Mouse (Mus musculus) forebrain, embryonic 16.5 days (tissue): ENCODE measurements at regions not wholly inside any gene's neighbourhood (a gene's known extent, or its start where the extent isn't known, plus 50 kb on each side); places are given as distances from the start of the nearest gene placed in this dataset.

ENCODE experiments used
- ATAC-seq: fragments of 200-750 bp; cut with Nextera tagmentation; 2 replicates; pipeline ENCODE4 v1.8.0; 2017; ENCODE audit warnings: mild to moderate bottlenecking, moderate library complexity
- H3K27ac ChIP-seq: fragments of 300-500 bp; sonication (generic); 2 replicates; pipeline ENCODE4 v1.5.1; 2014; ENCODE audit warnings: low read length, control low read depth
- H3K27me3 ChIP-seq: fragments of 300-500 bp; sonication (generic); replicated peaks from 2 replicates; pipeline ENCODE4 v1.6.1; 2014; ENCODE audit warnings: low read length; ENCODE audit not compliant: control insufficient read depth, insufficient read depth
- H3K36me3 ChIP-seq: fragments of 300-500 bp; sonication (generic); 2 replicates; pipeline ENCODE4 v1.6.1; 2014; ENCODE audit not compliant: control insufficient read depth, insufficient read depth
- H3K4me1 ChIP-seq: fragments of 300-500 bp; sonication (generic); replicated peaks from 2 replicates; pipeline ENCODE4 v1.6.1; 2014; ENCODE audit warnings: low read length; ENCODE audit not compliant: control insufficient read depth, insufficient read depth
- H3K4me2 ChIP-seq: fragments of 300-500 bp; sonication (generic); 2 replicates; pipeline ENCODE4 v1.6.1; 2014; ENCODE audit warnings: mild to moderate bottlenecking, low read length, control low read depth
- H3K4me3 ChIP-seq: fragments of 300-500 bp; sonication (generic); replicated peaks from 2 replicates; pipeline ENCODE4 v1.5.1; 2014; ENCODE audit warnings: mild to moderate bottlenecking, low read length, control low read depth
- H3K9ac ChIP-seq: fragments of 300-500 bp; sonication (generic); replicated peaks from 2 replicates; pipeline ENCODE4 v1.6.1; 2014; ENCODE audit warnings: low read depth, low read length, control low read depth
- H3K9me3 ChIP-seq: fragments of 300-500 bp; sonication (generic); 2 replicates; pipeline ENCODE4 v1.6.1; 2016; ENCODE audit warnings: low read length; ENCODE audit not compliant: control insufficient read depth
- WGBS: fragments of 180-500 bp; shearing (Covaris S2); extraction: QIAGEN DNeasy Blood & Tissue Kit; methylation state at CpG from one replicate; pipeline ENCODE4 v1.1.7; 2014; 5-methylcytosine and 5-hydroxymethylcytosine counted together

DNA sequence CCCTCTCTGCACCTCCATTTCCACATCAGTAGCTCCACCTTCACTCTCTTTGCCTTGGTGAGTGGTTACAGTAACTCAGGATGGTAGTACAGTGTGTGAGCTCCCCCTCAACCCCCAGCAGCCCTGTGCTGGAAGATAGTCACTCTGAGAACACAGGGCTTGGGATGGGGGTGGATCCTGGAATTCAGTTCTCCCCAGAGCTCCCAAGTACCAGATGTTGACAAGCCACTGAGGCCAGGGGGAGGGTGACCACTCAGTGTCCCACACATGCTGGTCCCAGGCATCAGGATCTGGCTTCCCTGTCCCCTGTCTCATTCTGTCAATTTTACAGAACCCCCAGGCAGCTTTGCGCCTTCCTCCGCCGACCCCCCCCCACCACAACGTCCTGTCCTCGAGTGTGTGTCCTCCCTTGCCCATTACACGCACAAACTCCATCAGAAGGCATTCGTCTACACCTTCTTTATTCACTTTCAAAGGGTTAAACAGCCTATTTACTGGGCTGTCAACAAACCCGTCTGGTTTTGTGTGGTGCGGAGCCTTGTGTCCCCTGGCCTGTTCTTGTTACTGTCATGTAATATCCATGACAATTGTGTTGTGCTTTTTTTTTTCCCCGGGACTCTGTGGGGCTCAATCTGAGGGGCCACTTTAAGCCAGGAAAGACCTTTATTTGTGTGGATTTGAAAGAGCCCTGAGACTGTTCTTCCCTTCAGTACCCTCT is 194.6 kb upstream of the Irx3 start:
- H3K9me3 ChIP-seq: no peaks in the 10 kb centered on the region
- WGBS: 5% methylated on average over 10 of the region's 10 CpGs
- H3K36me3 ChIP-seq: no peaks in the 10 kb centered on the region
- H3K27me3 ChIP-seq: peaks cover 17% of the 10 kb centered on the region
- ATAC-seq: peak; percentile 21; the same call in 1 of the 2 replicates
- peaks cover 38% of the 10 kb centered on the region for H3K4me1 ChIP-seq
- H3K4me2 ChIP-seq: peak overlapping the region; percentile 18; the same call in 1 of the 2 replicates
- no peak overlapping the region for H3K4me3 ChIP-seq
- no peak overlapping the region for H3K27ac ChIP-seq
- H3K9ac ChIP-seq: no peak overlapping the region

DNA sequence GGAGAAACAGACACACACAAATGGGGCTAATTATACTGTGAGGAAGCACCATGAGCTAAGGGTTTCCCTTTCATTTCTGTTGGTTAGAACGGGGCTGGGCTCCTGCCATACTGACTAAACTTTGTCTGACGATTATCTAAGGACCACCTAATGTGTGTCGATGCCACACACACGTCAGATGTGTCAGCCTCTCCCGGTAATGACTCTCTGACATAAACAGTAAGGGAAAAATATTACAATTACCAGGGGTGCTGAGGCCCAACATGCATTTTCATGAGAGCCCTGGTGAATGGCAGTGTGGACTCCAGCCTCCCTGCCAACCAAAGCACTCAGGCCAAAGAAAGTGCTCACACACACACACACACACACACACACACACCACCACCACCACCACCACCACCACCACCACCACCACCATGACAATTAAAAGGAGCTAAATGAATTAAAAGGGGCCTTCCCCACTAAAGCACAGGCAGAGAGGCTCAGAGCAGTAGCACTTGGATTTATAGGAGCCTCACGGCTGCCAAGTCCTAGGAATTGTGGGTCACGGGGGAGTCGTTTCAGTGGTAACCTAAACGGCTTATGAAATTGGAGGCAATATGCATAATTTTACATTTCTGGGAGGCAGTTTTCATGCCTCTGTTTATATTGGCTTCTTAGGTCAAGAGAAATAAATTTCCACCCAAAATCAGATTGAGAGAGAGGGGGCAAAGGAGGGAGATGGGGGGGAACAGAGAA is 193.7 kb upstream of the Irx3 start:
- Histone ChIP-seq H3K9ac (no peak overlapping the region), H3K4me2 (no peak overlapping the region), H3K9me3 (no peaks in the 10 kb centered on the region), H3K4me1 (peaks cover 44% of the 10 kb centered on the region), H3K36me3 (no peaks in the 10 kb centered on the region), H3K27ac (no peak overlapping the region), H3K27me3 (peaks cover 14% of the 10 kb centered on the region), H3K4me3 (no peak overlapping the region)
- no peak for ATAC-seq
- 14% methylated on average over 9 of the region's 9 CpGs for WGBS

DNA sequence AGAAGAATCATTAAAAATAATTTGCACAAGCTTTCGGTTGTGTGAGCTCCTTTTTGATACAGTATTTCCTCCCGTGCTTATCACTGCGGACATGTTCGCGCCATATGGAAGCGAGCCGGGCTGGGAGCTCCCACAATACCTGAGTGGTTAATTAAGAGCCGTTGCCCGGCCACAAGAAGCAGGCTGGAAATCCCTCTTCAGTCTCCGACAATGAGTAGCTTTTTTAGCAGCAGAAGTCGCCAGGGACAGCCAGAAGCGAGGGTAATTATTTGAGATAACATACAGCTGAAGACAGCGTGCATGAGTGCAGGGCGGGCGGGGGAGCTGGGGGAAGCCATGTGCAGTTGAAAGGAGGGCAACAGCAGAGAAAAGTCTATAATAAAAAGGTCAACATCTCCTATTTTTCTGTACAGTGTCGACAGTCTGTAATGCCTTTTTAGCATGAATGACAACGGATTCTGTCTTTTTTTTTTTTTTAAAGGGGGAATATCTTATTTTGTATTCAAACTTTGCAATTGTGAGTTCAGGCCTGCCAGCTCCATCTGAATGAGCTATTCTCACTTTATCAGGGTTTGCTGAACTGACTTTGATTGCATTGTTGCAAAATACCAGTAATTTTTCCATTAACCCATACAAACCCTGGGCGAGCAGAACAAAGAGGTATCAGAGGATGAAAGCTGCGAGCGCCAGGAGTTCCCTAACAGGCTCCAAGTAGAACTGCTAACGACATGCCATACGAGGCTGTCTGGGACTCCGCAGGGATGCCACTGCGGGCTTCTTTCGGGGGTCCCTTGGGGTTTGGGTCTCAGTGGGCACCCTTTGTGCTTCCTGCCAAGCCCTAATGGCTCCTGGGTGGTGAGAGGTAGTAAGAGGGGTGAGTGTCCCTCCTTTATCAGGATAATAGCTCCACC is 189.9 kb upstream of the Irx3 start:
- ATAC-seq: peak; percentile 58
- no peaks in the 10 kb centered on the region for H3K9me3 ChIP-seq
- no peak overlapping the region for H3K27ac ChIP-seq
- H3K27me3 ChIP-seq: peaks cover 14% of the 10 kb centered on the region
- no peaks in the 10 kb centered on the region for H3K36me3 ChIP-seq
- H3K4me2 ChIP-seq: peak overlapping the region; percentile 52
- H3K4me3 ChIP-seq: peak overlapping the region; percentile 26
- peaks cover 40% of the 10 kb centered on the region for H3K4me1 ChIP-seq
- 6% methylated on average over 25 of the region's 25 CpGs for WGBS
- H3K9ac ChIP-seq: 0 out of 2 replicates have a peak overlapping the region, but pooled peaks have one; percentile 24

DNA sequence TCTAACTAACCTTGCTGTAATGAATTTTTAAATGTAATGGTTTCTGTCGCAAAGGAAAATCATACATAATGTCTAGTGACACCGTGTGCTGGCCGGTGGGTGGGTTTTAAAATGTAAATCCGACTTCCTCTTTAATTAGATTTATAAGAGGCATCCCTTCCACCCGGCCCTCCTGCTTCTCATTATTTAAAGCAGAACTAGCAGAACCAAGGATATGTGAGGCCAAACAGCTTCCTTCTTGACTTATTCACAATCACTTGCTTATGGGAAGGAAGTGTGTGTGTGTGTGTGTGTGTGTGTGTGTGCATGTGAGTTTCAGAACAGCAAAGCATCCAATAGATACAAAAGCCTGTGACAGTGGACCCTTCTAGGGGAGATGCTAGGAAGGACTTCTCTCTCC is 189.1 kb upstream of the Irx3 start:
- H3K4me2 ChIP-seq: no peak overlapping the region
- no peak overlapping the region for H3K9ac ChIP-seq
- peaks cover 31% of the 10 kb centered on the region for H3K4me1 ChIP-seq
- H3K27ac ChIP-seq: no peak overlapping the region
- no peaks in the 10 kb centered on the region for H3K36me3 ChIP-seq
- no peak overlapping the region for H3K4me3 ChIP-seq
- no peaks in the 10 kb centered on the region for H3K9me3 ChIP-seq
- H3K27me3 ChIP-seq: peaks cover 14% of the 10 kb centered on the region
- no peak for ATAC-seq
- 21% methylated on average over 5 of the region's 5 CpGs for WGBS

DNA sequence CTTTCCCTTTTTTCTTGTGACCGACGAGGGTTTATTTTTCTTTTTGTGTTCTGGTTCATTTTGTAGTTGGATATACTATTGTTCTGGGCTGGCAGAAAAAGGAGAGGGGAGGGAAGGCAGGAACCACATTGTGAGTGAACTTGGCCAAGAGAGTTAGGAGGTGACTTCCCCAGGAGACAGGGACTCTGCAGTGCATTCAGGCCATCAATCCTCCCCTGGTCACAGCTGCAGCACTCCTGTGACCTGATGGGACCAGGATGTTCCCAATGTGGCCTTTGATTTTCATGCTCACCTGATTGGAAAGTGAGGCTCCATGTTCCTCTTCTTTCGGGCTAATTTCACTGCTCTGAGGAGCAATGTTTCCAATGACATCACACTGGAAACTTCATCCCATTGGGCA is 188.2 kb upstream of the Irx3 start:
- no peak for ATAC-seq
- Histone ChIP-seq H3K9ac (no peak overlapping the region), H3K36me3 (no peaks in the 10 kb centered on the region), H3K27me3 (peaks cover 14% of the 10 kb centered on the region), H3K4me3 (no peak overlapping the region), H3K27ac (no peak overlapping the region), H3K4me2 (no peak overlapping the region), H3K9me3 (no peaks in the 10 kb centered on the region), H3K4me1 (peaks cover 23% of the 10 kb centered on the region)
- 57% methylated on average over 3 of the region's 3 CpGs for WGBS

DNA sequence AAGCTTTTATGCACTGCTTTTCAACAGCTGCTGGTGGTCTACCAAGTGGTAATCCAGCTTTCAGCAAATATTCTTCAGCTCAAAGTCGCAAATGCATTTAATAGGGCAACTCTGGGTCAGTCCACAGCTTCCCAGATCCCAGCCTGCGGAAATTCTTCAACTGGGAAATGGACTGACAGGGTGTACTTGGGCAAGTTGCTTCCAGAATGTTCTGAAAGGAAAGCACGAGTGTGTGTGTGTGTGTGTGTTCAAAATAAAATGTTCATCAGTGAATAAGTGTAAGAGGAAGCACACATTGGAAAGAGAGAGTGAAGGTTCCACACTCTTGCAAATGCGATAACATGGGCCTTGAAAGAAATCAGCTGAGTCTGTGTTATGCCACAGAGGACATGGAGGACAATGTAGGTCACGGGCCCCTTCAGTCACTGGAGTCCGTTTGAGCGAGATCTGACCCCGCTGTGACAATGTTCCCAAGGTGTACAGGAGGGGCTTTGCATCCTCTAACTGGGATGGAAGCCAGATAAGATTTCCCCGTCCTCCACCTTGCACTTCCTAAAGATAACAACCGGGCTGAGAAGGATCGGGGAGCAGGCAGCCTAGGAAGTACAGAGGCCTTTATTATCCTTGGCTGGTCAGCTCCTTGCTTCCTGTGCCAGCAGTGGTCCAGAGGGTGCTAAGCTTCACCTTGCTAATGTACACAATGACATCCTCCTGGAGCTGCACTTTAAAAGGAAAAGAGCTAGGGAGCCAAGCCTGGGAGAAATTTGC is 187.2 kb upstream of the Irx3 start:
- Histone ChIP-seq H3K4me2 (no peak overlapping the region), H3K36me3 (no peaks in the 10 kb centered on the region), H3K4me1 (peaks cover 21% of the 10 kb centered on the region), H3K27me3 (peaks cover 8% of the 10 kb centered on the region), H3K4me3 (no peak overlapping the region), H3K9me3 (no peaks in the 10 kb centered on the region), H3K9ac (no peak overlapping the region), H3K27ac (no peak overlapping the region)
- 74% methylated on average over 11 of the region's 11 CpGs for WGBS
- ATAC-seq: no peak

DNA sequence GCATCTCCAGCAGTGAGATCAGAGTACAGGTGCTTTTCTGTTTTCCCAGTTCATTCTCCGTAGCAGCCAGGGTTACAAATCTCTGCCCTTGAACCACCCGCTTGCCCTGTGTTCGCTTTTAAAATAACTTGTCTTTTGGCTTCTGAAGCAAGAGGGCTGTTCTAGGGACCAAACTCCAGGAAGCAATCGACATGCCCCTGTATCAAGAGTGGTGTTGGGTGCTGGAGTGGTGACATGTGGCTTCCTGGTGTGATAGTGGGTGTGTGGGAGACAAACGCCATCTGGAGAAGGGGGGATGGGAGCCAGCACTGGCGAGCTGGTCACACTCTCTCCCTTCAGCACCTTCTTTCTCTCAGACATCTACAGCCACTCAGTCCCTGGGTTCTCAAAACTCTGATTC is 186.0 kb upstream of the Irx3 start:
- H3K36me3 ChIP-seq: no peaks in the 10 kb centered on the region
- WGBS: 69% methylated on average over 6 of the region's 6 CpGs
- no peak overlapping the region for H3K4me2 ChIP-seq
- ATAC-seq: no peak
- no peaks in the 10 kb centered on the region for H3K9me3 ChIP-seq
- H3K9ac ChIP-seq: no peak overlapping the region
- no peak overlapping the region for H3K27ac ChIP-seq
- no peak overlapping the region for H3K4me3 ChIP-seq
- H3K4me1 ChIP-seq: peaks cover 20% of the 10 kb centered on the region
- H3K27me3 ChIP-seq: peaks cover 5% of the 10 kb centered on the region

DNA sequence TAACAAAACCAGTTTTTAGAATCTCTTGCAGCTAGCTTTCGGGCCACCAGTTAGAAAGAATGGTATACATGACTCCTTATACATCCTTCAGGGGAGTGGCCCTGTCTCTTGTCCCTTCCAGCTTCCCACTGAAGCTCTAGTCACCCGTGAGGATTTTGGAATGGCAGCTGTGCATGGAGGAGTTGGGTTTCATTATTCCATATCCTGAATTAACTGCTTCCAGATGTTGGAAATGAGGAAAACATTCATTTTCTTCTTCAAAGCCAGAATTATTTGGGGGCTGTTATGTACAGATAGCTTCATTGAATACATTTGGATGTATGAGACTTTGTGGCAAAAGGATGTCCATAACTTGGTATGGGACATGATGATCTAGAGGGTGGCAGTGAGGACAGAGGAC is 181.3 kb upstream of the Irx3 start:
- H3K4me1 ChIP-seq: no peaks in the 10 kb centered on the region
- no peaks in the 10 kb centered on the region for H3K9me3 ChIP-seq
- no peaks in the 10 kb centered on the region for H3K36me3 ChIP-seq
- no peak overlapping the region for H3K4me3 ChIP-seq
- no peak for ATAC-seq
- no peak overlapping the region for H3K27ac ChIP-seq
- H3K4me2 ChIP-seq: no peak overlapping the region
- WGBS: 82% methylated on average over 2 of the region's 2 CpGs
- H3K27me3 ChIP-seq: no peaks in the 10 kb centered on the region
- H3K9ac ChIP-seq: no peak overlapping the region
